Mouse (Mus musculus) megakaryocyte, embryonic 14.5 days (primary cell): ENCODE measurements at regions not wholly inside any gene's neighbourhood (a gene's known extent, or its start where the extent isn't known, plus 50 kb on each side); places are given as distances from the start of the nearest gene placed in this dataset.

ENCODE experiments used
- FLI1 ChIP-seq: IDR thresholded peaks from 2 replicates; pipeline ENCODE4 v1.6.1; 2012; ENCODE audit warnings: low read length, inconsistent platforms, mixed read lengths
- GATA1 ChIP-seq: IDR thresholded peaks from 3 replicates; pipeline ENCODE4 v1.6.1; 2012; ENCODE audit warnings: mixed read lengths, low read length, inconsistent platforms, borderline replicate concordance

DNA sequence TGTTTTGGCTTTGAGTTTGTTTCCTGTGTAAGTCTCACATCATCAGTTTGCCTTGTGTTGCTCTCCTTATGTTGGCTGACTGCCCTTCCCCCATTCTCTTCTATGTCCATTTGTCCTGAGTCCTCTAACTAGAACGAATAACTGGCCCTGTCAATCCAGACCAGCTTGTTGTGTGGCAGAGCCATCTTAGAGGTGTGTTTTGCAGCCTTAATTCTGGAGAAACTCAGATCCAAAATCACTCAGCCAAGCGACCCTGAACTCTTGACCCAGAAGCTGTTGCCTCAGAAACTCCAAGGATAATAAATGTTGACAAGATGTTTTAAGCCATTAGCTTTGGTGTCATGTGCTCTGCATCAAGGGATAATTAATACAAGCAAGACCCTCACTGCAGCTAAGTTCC lies 92.9 kb upstream of the Vstm2b start:
- no peak for TF ChIP-seq GATA1
- TF ChIP-seq FLI1 = no peak
